Mouse (Mus musculus) adrenal gland, postnatal 14 days (tissue): ENCODE data around the gene Emilin1. TPM values are rescaled to one million over a fixed set of nuclear protein-coding genes. Genes with fewer than 3 reads are reported as not detected.

Experiments
- DNase-seq: peaks from one replicate; pipeline ENCODE4 v3.0.0; 2021; ENCODE audit warnings: mixed read lengths
- total RNA-seq: library from RNA; stranded (reverse); gene quantifications from 2 replicates; pipeline ENCODE4 v1.2.3, GENCODE M21; 2021

The Emilin1 gene
- total RNA-seq, 1 experiment from 2014 or later, result 46.2 TPM

DNA sequence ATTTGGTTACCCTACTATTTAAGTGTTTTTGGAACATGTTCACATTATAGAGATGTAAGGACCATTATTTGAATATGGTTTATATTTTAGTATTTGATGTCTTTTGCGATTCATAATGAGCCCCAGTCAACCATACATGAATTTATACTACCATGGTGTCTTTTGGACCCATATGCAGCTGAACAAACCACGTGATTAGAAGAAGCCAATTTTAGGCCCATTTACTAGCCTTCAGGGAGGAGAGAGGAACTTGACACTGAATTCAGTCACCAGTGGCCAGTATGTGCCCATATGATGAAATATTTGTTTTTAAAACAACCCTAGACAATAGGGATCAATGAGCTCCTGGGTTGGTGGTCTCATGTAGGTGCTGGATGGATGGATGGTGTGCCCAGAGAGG is 47.6 kb downstream of the Emilin1 start:
- DNase-seq, result no peak

- DNase-seq, result no peak
Measured at GRCm38 (mm10) chr5:30961545-30962505, 48.6 kb downstream of the Emilin1 start.

GRCm38 (mm10) chr5:30963916-30964315 is 50.7 kb downstream of the Emilin1 start:
- DNase-seq, result no peak

GRCm38 (mm10) chr5:30966189-30966588 is 53.0 kb downstream of the Emilin1 start:
- DNase-seq, result no peak

DNA sequence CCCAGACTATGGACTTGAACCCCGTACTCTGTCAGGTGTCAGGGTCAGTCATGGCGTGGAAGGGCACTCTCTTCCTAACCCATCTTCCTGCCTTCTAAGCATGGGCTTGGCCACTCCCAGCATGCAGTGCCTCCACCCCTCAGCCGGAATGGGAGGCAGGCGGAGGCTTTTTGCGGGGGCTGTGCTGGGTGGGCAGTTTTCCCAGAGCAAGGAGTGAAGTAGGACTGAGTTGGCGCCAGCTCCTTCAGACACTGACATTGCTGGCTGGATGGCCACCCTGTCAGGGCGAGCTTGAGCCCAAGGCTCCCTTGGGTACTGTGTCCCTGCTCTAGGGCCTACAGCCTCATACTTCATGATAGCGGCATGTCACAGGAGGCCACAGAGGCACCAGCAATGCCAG is 55.2 kb downstream of the Emilin1 start, which contains the start of gene Tcf23:
TSS of gene Tcf23 (plus strand) at position 247 of the 400 bp plus-strand sequence.
- DNase-seq, result peak; percentile 48

- no peak for DNase-seq
Measured at GRCm38 (mm10) chr5:30969440-30969839, 56.2 kb downstream of the Emilin1 start.

Other genes starting within 250 kb of the Emilin1 start
- 39.0 and 39.1 TPM in 2 replicates for gene Cenpa, start 246.6 kb upstream of the Emilin1 start, total RNA-seq
- gene Dpysl5, start 201.8 kb upstream of the Emilin1 start, total RNA-seq, result 1.4 and 4.5 TPM in 2 replicates
- 44.1 and 46.5 TPM in 2 replicates for gene Mapre3, start 98.8 kb upstream of the Emilin1 start, total RNA-seq
- gene Tmem214, start 45.4 kb upstream of the Emilin1 start, total RNA-seq, result 48.5 and 55.1 TPM in 2 replicates
- gene Agbl5, start 24.7 kb upstream of the Emilin1 start, total RNA-seq, result 10.4 and 11.7 TPM in 2 replicates
- 210 and 212 TPM in 2 replicates for gene Ost4, start 5.6 kb upstream of the Emilin1 start, total RNA-seq
- gene Khk, start 8.0 kb downstream of the Emilin1 start, total RNA-seq, result 48.4 and 70.5 TPM in 2 replicates
- gene Cgref1, start 32.2 kb downstream of the Emilin1 start, total RNA-seq, result 0.56 and 0.86 TPM in 2 replicates
- 117 and 128 TPM in 2 replicates for gene Preb, start 47.0 kb downstream of the Emilin1 start, total RNA-seq
- 1.1 and 1.2 TPM in 2 replicates for gene Tcf23, start 55.3 kb downstream of the Emilin1 start, total RNA-seq
- gene Atraid, start 134.9 kb downstream of the Emilin1 start, total RNA-seq, result 116 and 121 TPM in 2 replicates
- 19.7 and 24.0 TPM in 2 replicates for gene Slc5a6, start 135.5 kb downstream of the Emilin1 start, total RNA-seq
- gene Cad, start 141.4 kb downstream of the Emilin1 start, total RNA-seq, result 31.0 and 37.3 TPM in 2 replicates
- not detected in 2 replicates for gene Dnajc5g, start 192.9 kb downstream of the Emilin1 start, total RNA-seq
- 0.49 and 0.74 TPM in 2 replicates for gene Slc30a3, start 194.8 kb downstream of the Emilin1 start, total RNA-seq
- not detected in 2 replicates for gene Trim54, start 203.3 kb downstream of the Emilin1 start, total RNA-seq
- not detected in 2 replicates for gene Ucn, start 225.4 kb downstream of the Emilin1 start, total RNA-seq
- gene Mpv17, start 240.8 kb downstream of the Emilin1 start, total RNA-seq, result 41.7 and 46.4 TPM in 2 replicates